Mouse (Mus musculus): Measurements from ENCODE around the gene Fgf14. TPM values are rescaled to one million over a fixed set of nuclear protein-coding genes. Genes with fewer than 3 reads are reported as not detected.

The Fgf14 gene
- not detected for polyA plus RNA-seq (2014; fragmentation: Illumina TruSeq; extraction: RNeasy Lipid Tissue Mini Kit (QIAGEN cat#74804); ENCODE audit: low read depth, low replicate concordance)

GRCm38 (mm10) chr14:124676506-124677177 lies at the start of gene Fgf14:
TSS of gene Fgf14 (minus strand) at chr14:124677127.

Data from kidney, adult 10 weeks (tissue).